Mouse (Mus musculus) limb, embryonic 11.5 days (tissue): Measurements from ENCODE around the gene Unkl. TPM values are rescaled to one million over a fixed set of nuclear protein-coding genes. Genes with fewer than 3 reads are reported as not detected.
"Not testable (repeated sequence)": the region's sequence is repeated elsewhere in the genome, so short reads cannot be mapped to it uniquely, and the experiment has no call there.

Source experiments
- ATAC-seq: fragments of 200-750 bp; cut with Nextera tagmentation; 2 replicates; pipeline ENCODE4 v1.8.0; 2017; ENCODE audit warnings: low read depth; ENCODE audit not compliant: insufficient number of reproducible peaks, low FRiP score, low TSS enrichment
- DNase-seq: peaks from one replicate; pipeline ENCODE4 v3.0.0-alpha.2; 2015; ENCODE audit warnings: low spot score
- H3K27ac ChIP-seq: fragments of 300-500 bp; sonication (generic); replicated peaks from 2 replicates; pipeline ENCODE4 v1.5.1; 2014; ENCODE audit warnings: low read depth, mild to moderate bottlenecking, low read length
- H3K27me3 ChIP-seq: fragments of 300-500 bp; sonication (generic); 2 replicates; pipeline ENCODE4 v1.6.1; 2014; ENCODE audit warnings: mild to moderate bottlenecking, low read length, mixed read lengths; ENCODE audit not compliant: control insufficient read depth, insufficient read depth
- H3K36me3 ChIP-seq: fragments of 300-500 bp; sonication (generic); 2 replicates; pipeline ENCODE4 v1.6.1; 2014; ENCODE audit warnings: mild to moderate bottlenecking, low read length, moderate library complexity, mixed read lengths; ENCODE audit not compliant: control insufficient read depth, insufficient read depth
- H3K4me1 ChIP-seq: fragments of 300-500 bp; sonication (generic); 2 replicates; pipeline ENCODE4 v1.6.1; 2014; ENCODE audit warnings: low read length, mixed read lengths; ENCODE audit not compliant: control insufficient read depth, insufficient read depth
- H3K4me2 ChIP-seq: fragments of 300-500 bp; sonication (generic); 2 replicates; pipeline ENCODE4 v1.6.1; 2014; ENCODE audit warnings: low read depth, mild to moderate bottlenecking, moderate library complexity; ENCODE audit not compliant: severe bottlenecking
- H3K4me3 ChIP-seq: fragments of 300-500 bp; sonication (generic); 2 replicates; pipeline ENCODE4 v1.5.1; 2014; ENCODE audit warnings: low read depth, low read length
- H3K9ac ChIP-seq: fragments of 300-500 bp; sonication (generic); 2 replicates; pipeline ENCODE4 v1.6.1; 2014; ENCODE audit warnings: mild to moderate bottlenecking, low read length
- H3K9me3 ChIP-seq: fragments of 300-500 bp; sonication (generic); 2 replicates; pipeline ENCODE4 v1.6.1; 2016; ENCODE audit warnings: low read length; ENCODE audit not compliant: control insufficient read depth
- WGBS: fragments of 180-500 bp; shearing (Covaris S2); extraction: QIAGEN DNeasy Blood & Tissue Kit; methylation state at CpG from one replicate; pipeline ENCODE4 v1.1.7; 2014; 5-methylcytosine and 5-hydroxymethylcytosine counted together
- polyA plus RNA-seq: library from polyadenylated mRNA; unstranded; fragments of >200 nt; fragmentation: Nextera tagmentation; extraction: Ambion mirVana; gene quantifications from 2 replicates; pipeline ENCODE4 v1.2.1, GENCODE M21; 2014

The Unkl gene
- polyA plus RNA-seq, 1 experiment from 2014 or later, result 5.8 TPM

DNA sequence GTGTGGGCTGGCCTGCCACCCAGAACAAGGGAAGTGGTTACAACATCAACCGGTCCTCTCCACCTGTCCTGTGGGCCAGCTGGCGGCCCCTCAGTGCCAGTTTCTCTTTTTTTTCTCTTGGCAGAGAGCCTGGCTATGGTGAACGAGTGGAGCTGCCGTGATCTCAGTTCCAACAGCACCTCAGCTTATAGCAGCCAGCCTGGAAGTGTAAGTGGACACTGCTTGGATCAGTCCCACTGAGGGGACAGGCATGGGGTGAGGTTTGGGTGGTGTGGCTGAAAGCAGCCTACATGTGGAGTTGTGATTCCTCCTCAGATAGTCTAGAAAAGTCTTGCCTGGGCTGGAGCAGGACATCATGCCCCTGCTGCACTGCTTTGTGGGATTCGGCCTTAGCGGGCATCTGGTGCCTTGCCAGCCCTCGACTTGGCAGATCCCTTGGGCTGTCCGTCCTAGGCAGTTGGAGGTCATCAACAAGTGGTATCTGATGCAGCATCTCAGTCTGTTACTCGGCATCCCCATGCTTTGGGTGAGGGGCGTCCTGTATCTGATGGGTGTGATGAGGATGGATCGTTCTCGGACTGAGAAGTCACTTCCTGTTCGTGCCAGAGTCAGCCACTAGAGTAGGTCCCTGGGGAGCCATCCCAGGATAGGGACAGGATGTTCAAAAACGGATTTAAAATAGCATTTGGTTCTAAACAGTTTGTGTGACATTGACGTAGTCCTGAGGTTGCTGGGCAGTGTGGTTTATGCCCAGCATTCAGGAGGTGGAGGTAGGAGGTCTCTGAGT is 22.7 kb downstream of the Unkl start:
- H3K9ac ChIP-seq, result no peak overlapping the region
- no peaks in the 10 kb centered on the region for H3K4me1 ChIP-seq
- peaks cover 12% of the 10 kb centered on the region; the same call in 1 of the 2 replicates for H3K36me3 ChIP-seq
- no peak overlapping the region for H3K27ac ChIP-seq
- no peaks in the 10 kb centered on the region for H3K9me3 ChIP-seq
- no peak for DNase-seq
- H3K4me3 ChIP-seq, result no peak overlapping the region
- H3K27me3 ChIP-seq, result no peaks in the 10 kb centered on the region
- WGBS, result 87% methylated on average over 15 of the region's 15 CpGs
- no peak overlapping the region for H3K4me2 ChIP-seq
- ATAC-seq, result no peak

GRCm38 (mm10) chr17:25211705-25212104 is 23.5 kb downstream of the Unkl start:
- no peak overlapping the region for H3K4me3 ChIP-seq
- H3K4me2 ChIP-seq, result no peak overlapping the region
- no peak overlapping the region for H3K9ac ChIP-seq
- H3K27me3 ChIP-seq, result no peaks in the 10 kb centered on the region
- H3K9me3 ChIP-seq, result no peaks in the 10 kb centered on the region
- H3K36me3 ChIP-seq, result peaks cover 12% of the 10 kb centered on the region; the same call in 1 of the 2 replicates
- WGBS, result 85% methylated on average over 4 of the region's 4 CpGs
- DNase-seq (no peak), ATAC-seq (no peak)
- no peaks in the 10 kb centered on the region for H3K4me1 ChIP-seq
- no peak overlapping the region for H3K27ac ChIP-seq

DNA sequence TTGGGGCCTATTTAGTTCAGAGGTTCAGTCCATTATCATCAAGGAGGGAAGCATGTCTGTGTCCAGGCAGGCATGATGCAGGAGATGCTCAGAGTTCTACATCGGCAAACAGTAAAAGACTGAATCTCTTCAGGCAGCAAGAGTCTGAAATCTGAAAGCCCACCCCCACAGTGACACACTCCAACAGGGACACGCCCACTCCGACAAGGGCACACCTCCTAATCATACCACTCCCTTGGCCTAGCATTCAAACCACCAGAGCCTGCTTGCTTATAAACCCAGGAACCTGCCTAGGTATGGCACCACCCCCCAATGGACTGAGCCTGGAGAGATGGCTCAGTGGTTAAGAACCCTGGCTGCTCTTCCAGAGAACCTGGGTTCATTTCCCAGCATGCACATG is 27.2 kb downstream of the Unkl start:
- no peak overlapping the region for H3K27ac ChIP-seq
- peaks cover 14% of the 10 kb centered on the region; the same call in 1 of the 2 replicates for H3K36me3 ChIP-seq
- ATAC-seq (no peak), DNase-seq (no peak)
- no peak overlapping the region for H3K4me2 ChIP-seq
- no peaks in the 10 kb centered on the region for H3K27me3 ChIP-seq
- no peak overlapping the region for H3K9ac ChIP-seq
- H3K4me3 ChIP-seq, result no peak overlapping the region
- no peaks in the 10 kb centered on the region for H3K4me1 ChIP-seq
- H3K9me3 ChIP-seq, result no peaks in the 10 kb centered on the region
- 88% methylated on average over 3 of the region's 3 CpGs for WGBS

GRCm38 (mm10) chr17:25218967-25219366 is 30.8 kb downstream of the Unkl start:
- no peak overlapping the region for H3K4me2 ChIP-seq
- H3K36me3 ChIP-seq, result 0 out of 2 replicates have a peak, but pooled peaks cover 5% of the 10 kb centered on the region
- H3K4me1 ChIP-seq, result 0 out of 2 replicates have a peak, but pooled peaks cover 3% of the 10 kb centered on the region
- DNase-seq, result no peak
- no peak overlapping the region for H3K4me3 ChIP-seq
- no peak overlapping the region for H3K9ac ChIP-seq
- no peaks in the 10 kb centered on the region for H3K27me3 ChIP-seq
- 93% methylated on average over 9 of the region's 9 CpGs for WGBS
- H3K9me3 ChIP-seq, result no peaks in the 10 kb centered on the region
- H3K27ac ChIP-seq, result no peak overlapping the region
- ATAC-seq, result no peak

- DNase-seq (no peak), ATAC-seq (no peak)
- Histone ChIP-seq H3K4me2 (no peak overlapping the region), H3K9ac (no peak overlapping the region), H3K9me3 (no peaks in the 10 kb centered on the region), H3K4me3 (no peak overlapping the region), H3K36me3 (0 out of 2 replicates have a peak, but pooled peaks cover 2% of the 10 kb centered on the region), H3K27me3 (no peaks in the 10 kb centered on the region), H3K4me1 (0 out of 2 replicates have a peak, but pooled peaks cover 3% of the 10 kb centered on the region), H3K27ac (no peak overlapping the region)
- WGBS, result 89% methylated on average over 15 of the region's 15 CpGs
These were observed 31.5 kb downstream of the Unkl start for GRCm38 (mm10) chr17:25219492-25220295.

DNA sequence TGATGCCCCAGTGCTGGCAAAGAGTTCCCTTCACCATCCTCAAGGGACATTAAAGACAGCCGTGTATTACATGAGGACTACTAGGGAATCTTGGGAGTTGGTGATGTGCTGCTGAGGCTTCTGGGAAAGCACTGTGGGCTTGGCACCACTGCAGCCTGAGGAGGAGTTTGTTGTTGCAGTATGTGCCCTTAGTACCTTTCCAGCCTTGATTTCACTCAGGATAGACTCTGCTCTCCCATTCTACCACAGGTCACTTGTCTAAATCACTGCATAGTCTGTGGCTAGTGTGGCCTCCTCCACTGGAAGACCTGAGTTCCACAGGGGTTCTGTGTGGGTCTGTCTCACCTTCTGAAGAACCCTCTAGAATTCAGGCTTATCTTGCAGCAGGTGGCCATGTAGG is 32.5 kb downstream of the Unkl start:
- 90% methylated on average over 1 of the region's 1 CpGs for WGBS
- ATAC-seq (no peak), DNase-seq (no peak)
- Histone ChIP-seq H3K36me3 (0 out of 2 replicates have a peak, but pooled peaks cover 2% of the 10 kb centered on the region), H3K4me2 (no peak overlapping the region), H3K27me3 (no peaks in the 10 kb centered on the region), H3K27ac (no peak overlapping the region), H3K4me1 (0 out of 2 replicates have a peak, but pooled peaks cover 3% of the 10 kb centered on the region), H3K4me3 (no peak overlapping the region), H3K9ac (no peak overlapping the region), H3K9me3 (no peaks in the 10 kb centered on the region)

DNA sequence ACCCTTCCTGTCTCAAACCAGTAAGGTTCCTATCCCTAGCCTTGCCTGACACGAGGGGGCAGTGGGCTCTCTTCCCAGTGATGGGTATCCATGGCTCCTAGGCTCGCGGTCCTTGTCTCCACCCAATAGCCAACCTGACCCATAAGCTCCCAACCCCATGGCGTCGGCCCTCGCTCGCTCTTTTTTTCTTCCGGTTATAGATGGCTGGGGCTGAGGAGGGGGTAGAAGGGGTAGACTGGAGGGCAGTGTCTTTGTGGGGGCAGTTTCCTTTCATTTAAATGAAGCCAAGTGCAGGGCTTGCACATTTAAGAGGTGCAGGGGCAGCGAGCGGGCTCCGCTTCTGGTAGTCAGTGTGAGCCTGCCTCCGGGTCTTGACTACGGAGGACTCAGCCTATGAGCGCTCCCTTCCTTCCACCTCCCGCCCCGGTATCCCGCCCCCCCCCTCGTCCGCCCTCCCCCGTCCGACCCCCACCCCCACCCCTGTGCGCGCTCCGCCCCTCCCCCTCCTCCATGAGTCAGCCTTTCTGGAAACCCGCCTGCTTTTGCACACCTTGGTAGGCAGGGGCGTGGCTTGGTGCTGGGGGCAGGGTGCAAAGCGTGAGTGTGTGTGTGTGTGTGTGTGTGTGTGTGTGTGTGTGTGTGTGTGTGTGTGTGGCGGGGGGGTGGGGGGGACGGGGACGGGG is 33.8 kb downstream of the Unkl start:
- DNase-seq, result peak; percentile 60
- H3K4me1 ChIP-seq, result 0 out of 2 replicates have a peak, but pooled peaks cover 3% of the 10 kb centered on the region
- 0% methylated on average over 20 of the region's 30 CpGs for WGBS
- H3K9me3 ChIP-seq, result no peaks in the 10 kb centered on the region
- ATAC-seq, result peak; percentile 83
- peaks cover 2% of the 10 kb centered on the region; the same call in 1 of the 2 replicates for H3K36me3 ChIP-seq
- H3K9ac ChIP-seq, result no peak overlapping the region
- H3K27ac ChIP-seq, result no peak overlapping the region
- no peaks in the 10 kb centered on the region for H3K27me3 ChIP-seq
- H3K4me3 ChIP-seq, result peak overlapping the region; percentile 31
- H3K4me2 ChIP-seq, result peak overlapping the region; percentile 68

DNA sequence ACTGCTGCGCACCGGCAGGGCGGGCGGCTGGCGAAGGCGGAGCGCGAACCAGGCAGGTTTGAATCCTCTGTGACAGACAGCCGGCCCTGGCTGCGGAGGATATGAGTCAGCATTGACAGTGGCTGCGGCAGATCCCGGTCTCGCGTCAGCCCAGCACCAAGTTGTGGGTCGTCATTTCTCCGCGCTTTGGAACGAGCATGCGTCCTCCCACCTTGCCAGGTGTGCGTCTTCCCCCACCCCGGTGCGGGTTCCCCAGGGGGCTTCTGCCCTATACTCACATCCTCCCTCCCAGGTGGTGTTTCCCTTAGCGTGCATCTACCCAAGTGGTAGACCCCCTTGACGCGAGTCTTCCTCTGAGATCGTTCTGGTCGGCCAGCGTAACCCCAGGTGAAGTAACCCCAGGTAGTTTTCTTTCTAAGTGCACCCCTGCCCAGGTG is 34.3 kb downstream of the Unkl start:
- H3K27ac ChIP-seq, H3K27me3 ChIP-seq, DNase-seq, H3K4me1 ChIP-seq, H3K9ac ChIP-seq, H3K36me3 ChIP-seq, H3K9me3 ChIP-seq: not testable (repeated sequence)
- WGBS, result 15% methylated on average over 14 of the region's 28 CpGs
- H3K4me3 ChIP-seq, result peak overlapping the region; percentile 31; the same call in 1 of the 2 replicates
- peak overlapping the region; percentile 68 for H3K4me2 ChIP-seq
- peak; percentile 74; the same call in 1 of the 2 replicates for ATAC-seq
